Mouse (Mus musculus) embryonic facial prominence, embryonic 11.5 days (tissue): Measurements from ENCODE around the gene Ucma. TPM values are rescaled to one million over a fixed set of nuclear protein-coding genes. Genes with fewer than 3 reads are reported as not detected.

Experiments
- ATAC-seq: fragments of 200-750 bp; cut with Nextera tagmentation; replicated peaks from 2 replicates; pipeline ENCODE4 v1.8.0; 2017; ENCODE audit warnings: low read depth; ENCODE audit not compliant: insufficient number of reproducible peaks, low FRiP score, low TSS enrichment
- DNase-seq: peaks from one replicate; pipeline ENCODE4 v3.0.0-alpha.2; 2015; ENCODE audit warnings: low spot score
- H3K27ac ChIP-seq: fragments of 300-500 bp; sonication (generic); replicated peaks from 2 replicates; pipeline ENCODE4 v1.5.1; 2014; ENCODE audit warnings: mild to moderate bottlenecking, low read depth, low read length, control low read depth
- H3K27me3 ChIP-seq: fragments of 300-500 bp; sonication (generic); 2 replicates; pipeline ENCODE4 v1.6.1; 2014; ENCODE audit warnings: mild to moderate bottlenecking, low read length, moderate library complexity, mixed read lengths; ENCODE audit not compliant: control insufficient read depth, insufficient read depth
- H3K36me3 ChIP-seq: fragments of 300-500 bp; sonication (generic); replicated peaks from 2 replicates; pipeline ENCODE4 v1.6.1; 2014; ENCODE audit warnings: low read depth, mild to moderate bottlenecking, low read length, moderate library complexity, mixed read lengths; ENCODE audit not compliant: control insufficient read depth, insufficient read depth
- H3K4me1 ChIP-seq: fragments of 300-500 bp; sonication (generic); 2 replicates; pipeline ENCODE4 v1.6.1; 2014; ENCODE audit warnings: low read length, mixed read lengths; ENCODE audit not compliant: control insufficient read depth, insufficient read depth
- H3K4me2 ChIP-seq: fragments of 300-500 bp; sonication (generic); 2 replicates; pipeline ENCODE4 v1.6.1; 2014; ENCODE audit warnings: low read depth, mild to moderate bottlenecking, control low read depth, low read length, moderate library complexity
- H3K4me3 ChIP-seq: fragments of 300-500 bp; sonication (generic); 2 replicates; pipeline ENCODE4 v1.5.1; 2014; ENCODE audit warnings: low read depth, low read length, control low read depth
- H3K9ac ChIP-seq: fragments of 300-500 bp; sonication (generic); replicated peaks from 2 replicates; pipeline ENCODE4 v1.6.1; 2014; ENCODE audit warnings: mild to moderate bottlenecking, control low read depth, low read length
- H3K9me3 ChIP-seq: fragments of 300-500 bp; sonication (generic); replicated peaks from 2 replicates; pipeline ENCODE4 v1.6.1; 2016; ENCODE audit warnings: mild to moderate bottlenecking, low read length, inconsistent platforms, mixed read lengths; ENCODE audit not compliant: control insufficient read depth
- WGBS: fragments of 180-500 bp; shearing (Covaris S2); extraction: QIAGEN DNeasy Blood & Tissue Kit; methylation state at CpG from one replicate; pipeline ENCODE4 v1.1.7; 2014; 5-methylcytosine and 5-hydroxymethylcytosine counted together
- polyA plus RNA-seq: library from polyadenylated mRNA; unstranded; fragments of >200 nt; fragmentation: Nextera tagmentation; extraction: Ambion mirVana; gene quantifications from 2 replicates; pipeline ENCODE4 v1.2.1, GENCODE M21; 2014

Gene Ucma
- polyA plus RNA-seq, 1 experiment from 2014 or later: 0.29 TPM

DNA sequence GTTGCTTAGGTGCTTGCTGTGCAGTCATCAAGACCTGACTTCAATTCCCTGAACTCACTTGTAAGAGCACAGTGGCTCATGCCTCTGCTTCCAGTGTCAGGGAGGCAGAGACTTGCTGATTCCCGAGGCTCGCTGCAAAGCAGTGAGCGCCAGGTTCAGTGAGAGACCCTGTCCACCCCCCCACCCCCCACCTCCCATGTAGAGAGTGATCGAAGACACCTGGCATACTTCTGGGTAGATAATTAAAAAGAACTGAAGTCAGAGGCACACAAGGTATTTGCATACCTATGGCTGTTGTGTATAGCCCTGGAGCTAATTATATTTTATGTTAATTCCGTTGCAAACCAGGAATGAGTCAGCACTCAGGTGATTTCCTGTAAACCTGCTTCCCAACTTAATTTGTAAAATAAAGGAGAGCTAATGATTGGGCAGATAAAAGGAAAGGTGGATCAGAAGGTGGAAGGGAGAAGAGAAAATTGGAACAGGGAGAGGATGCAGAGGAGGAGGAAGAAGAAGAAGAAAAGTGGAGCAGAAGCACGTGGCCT, 21.6 kb upstream of the Ucma start:
- no peak overlapping the region for H3K9ac ChIP-seq
- H3K4me1 ChIP-seq: no peaks in the 10 kb centered on the region
- ATAC-seq (no peak), DNase-seq (no peak)
- H3K4me3 ChIP-seq: no peak overlapping the region
- no peaks in the 10 kb centered on the region for H3K9me3 ChIP-seq
- 86% methylated on average over 6 of the region's 6 CpGs for WGBS
- H3K4me2 ChIP-seq: no peak overlapping the region
- H3K27ac ChIP-seq: no peak overlapping the region
- H3K36me3 ChIP-seq: no peaks in the 10 kb centered on the region
- H3K27me3 ChIP-seq: no peaks in the 10 kb centered on the region

- 85% methylated on average over 12 of the region's 12 CpGs for WGBS
- H3K27me3 ChIP-seq: no peaks in the 10 kb centered on the region
- no peak overlapping the region for H3K27ac ChIP-seq
Measured at GRCm38 (mm10) chr2:4958039-4958438, 17.9 kb upstream of the Ucma start.

DNA sequence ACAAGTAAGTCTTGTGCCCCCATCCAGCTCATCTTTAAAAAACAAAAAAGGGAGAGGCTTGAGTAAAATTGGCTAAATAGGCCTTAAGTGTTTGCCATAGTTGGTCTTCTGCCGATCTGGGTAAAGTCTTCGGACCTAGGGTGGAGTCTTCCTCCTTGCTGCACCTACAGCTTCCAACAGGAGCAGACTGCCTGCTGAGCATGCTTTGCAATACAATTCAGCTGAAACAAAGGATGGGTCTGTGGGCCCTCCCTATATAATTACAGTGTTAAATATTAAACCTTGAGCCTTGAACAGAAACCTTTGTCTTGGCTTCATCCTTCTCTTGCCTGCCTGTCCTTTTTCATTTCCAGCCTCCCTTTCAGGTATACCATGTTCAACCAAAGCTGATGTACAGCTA, 8.1 kb upstream of the Ucma start:
- Histone ChIP-seq H3K36me3 (no peaks in the 10 kb centered on the region), H3K9ac (no peak overlapping the region), H3K27me3 (no peaks in the 10 kb centered on the region), H3K27ac (no peak overlapping the region), H3K4me2 (no peak overlapping the region), H3K4me1 (no peaks in the 10 kb centered on the region), H3K9me3 (no peaks in the 10 kb centered on the region), H3K4me3 (no peak overlapping the region)
- DNase-seq: no peak
- no peak for ATAC-seq
- 100% methylated on average over 2 of the region's 2 CpGs for WGBS

More at GRCm38 (mm10) chr2:4958039-4958438, 17.9 kb upstream of the Ucma start:
- Histone ChIP-seq H3K9ac (no peak overlapping the region), H3K9me3 (no peaks in the 10 kb centered on the region), H3K4me1 (no peaks in the 10 kb centered on the region), H3K4me2 (no peak overlapping the region), H3K4me3 (no peak overlapping the region), H3K36me3 (no peaks in the 10 kb centered on the region)
- no peak for DNase-seq
- no peak for ATAC-seq

DNA sequence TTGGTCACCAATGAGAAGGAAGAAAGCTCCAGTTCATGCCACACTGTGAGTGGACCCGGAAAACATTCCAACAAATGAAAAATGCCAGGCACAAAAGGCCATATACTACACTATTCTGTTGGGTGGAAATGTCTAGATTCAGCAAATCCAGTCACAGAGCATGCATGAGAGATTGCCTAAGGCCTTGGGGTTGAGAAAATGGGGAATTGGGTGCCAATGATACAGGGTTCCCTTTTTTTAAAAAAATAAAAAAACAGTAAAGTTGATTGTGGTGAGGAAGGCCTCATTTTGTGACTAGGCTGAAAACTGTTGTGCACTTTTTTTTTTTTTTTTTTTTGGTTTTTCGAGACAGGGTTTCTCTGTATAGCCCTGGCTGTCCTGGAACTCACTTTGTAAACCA, 6.8 kb upstream of the Ucma start:
- Histone ChIP-seq H3K4me3 (no peak overlapping the region), H3K4me1 (no peaks in the 10 kb centered on the region), H3K4me2 (no peak overlapping the region), H3K9me3 (no peaks in the 10 kb centered on the region), H3K27me3 (no peaks in the 10 kb centered on the region), H3K36me3 (no peaks in the 10 kb centered on the region), H3K9ac (no peak overlapping the region), H3K27ac (no peak overlapping the region)
- 95% methylated on average over 1 of the region's 2 CpGs for WGBS
- ATAC-seq (no peak), DNase-seq (no peak)

- Histone ChIP-seq H3K9me3 (no peaks in the 10 kb centered on the region), H3K4me3 (no peak overlapping the region), H3K27ac (peak overlapping the region; percentile 37; the same call in 1 of the 2 replicates), H3K4me1 (no peaks in the 10 kb centered on the region), H3K9ac (no peak overlapping the region), H3K27me3 (no peaks in the 10 kb centered on the region), H3K4me2 (no peak overlapping the region), H3K36me3 (no peaks in the 10 kb centered on the region)
- DNase-seq (peak; percentile 76), ATAC-seq (peak; percentile 69)
- 10% methylated on average over 8 of the region's 8 CpGs for WGBS
Measured at GRCm38 (mm10) chr2:4978091-4978490, 2.2 kb downstream of the Ucma start.

DNA sequence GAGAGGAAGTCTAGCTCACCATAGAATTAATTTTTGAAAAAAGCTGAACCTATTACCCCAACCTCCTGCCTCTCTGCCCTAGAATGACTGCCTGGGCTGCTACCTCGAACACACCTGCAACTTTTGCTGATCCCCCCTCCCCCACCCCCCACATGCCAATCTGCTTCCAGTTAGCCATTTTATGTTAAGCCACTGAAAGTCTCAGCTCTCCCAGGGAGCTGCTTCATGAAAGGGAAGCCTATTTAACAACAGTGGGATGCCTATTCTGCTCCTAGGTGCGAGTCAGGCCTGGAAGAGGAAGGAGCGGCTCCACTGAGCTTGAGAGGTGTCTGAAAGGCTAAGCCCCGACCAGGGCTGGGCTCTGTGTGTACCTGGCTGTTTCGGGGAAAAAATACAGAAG, 8.1 kb downstream of the Ucma start:
- Histone ChIP-seq H3K4me2 (no peak overlapping the region), H3K9ac (no peak overlapping the region), H3K27ac (no peak overlapping the region), H3K9me3 (no peaks in the 10 kb centered on the region), H3K27me3 (no peaks in the 10 kb centered on the region), H3K4me3 (no peak overlapping the region), H3K36me3 (no peaks in the 10 kb centered on the region), H3K4me1 (no peaks in the 10 kb centered on the region)
- WGBS: 32% methylated on average over 5 of the region's 5 CpGs
- DNase-seq: peak; percentile 3
- no peak for ATAC-seq

DNA sequence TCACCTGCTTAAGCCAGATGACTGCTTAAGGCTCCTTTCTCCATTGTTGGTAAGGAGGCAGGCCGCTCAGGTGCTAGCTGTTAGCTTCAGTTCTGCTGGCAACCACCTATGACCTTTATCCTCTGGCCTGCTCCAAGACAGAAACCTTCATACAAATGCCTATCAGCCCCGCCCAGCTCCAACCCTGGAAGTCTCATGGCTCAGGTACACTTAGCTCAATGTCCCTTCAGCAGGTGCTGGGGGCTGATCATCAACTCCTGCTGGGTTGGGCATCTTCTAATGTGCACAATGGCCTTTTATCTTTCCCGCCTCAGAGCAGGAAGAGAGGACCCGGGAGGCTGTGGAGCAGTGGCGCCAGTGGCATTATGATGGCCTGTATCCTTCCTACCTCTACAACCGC, 9.1 kb downstream of the Ucma start:
- H3K9ac ChIP-seq: no peak overlapping the region
- no peaks in the 10 kb centered on the region for H3K9me3 ChIP-seq
- H3K27me3 ChIP-seq: no peaks in the 10 kb centered on the region
- H3K27ac ChIP-seq: no peak overlapping the region
- H3K4me2 ChIP-seq: no peak overlapping the region
- ATAC-seq: no peak
- H3K36me3 ChIP-seq: no peaks in the 10 kb centered on the region
- no peaks in the 10 kb centered on the region for H3K4me1 ChIP-seq
- no peak overlapping the region for H3K4me3 ChIP-seq
- 75% methylated on average over 6 of the region's 6 CpGs for WGBS
- no peak for DNase-seq

GRCm38 (mm10) chr2:4986798-4987197, 10.9 kb downstream of the Ucma start:
- Histone ChIP-seq H3K9me3 (no peaks in the 10 kb centered on the region), H3K27me3 (no peaks in the 10 kb centered on the region), H3K4me3 (no peak overlapping the region), H3K4me2 (no peak overlapping the region), H3K9ac (no peak overlapping the region), H3K27ac (no peak overlapping the region), H3K4me1 (no peaks in the 10 kb centered on the region), H3K36me3 (peaks cover 8% of the 10 kb centered on the region; the same call in 1 of the 2 replicates)
- ATAC-seq (no peak), DNase-seq (no peak)
- 82% methylated on average over 4 of the region's 4 CpGs for WGBS
